Comparison of ENCODE assay signal across 20 mouse cellular contexts in the genomic region with DNA sequence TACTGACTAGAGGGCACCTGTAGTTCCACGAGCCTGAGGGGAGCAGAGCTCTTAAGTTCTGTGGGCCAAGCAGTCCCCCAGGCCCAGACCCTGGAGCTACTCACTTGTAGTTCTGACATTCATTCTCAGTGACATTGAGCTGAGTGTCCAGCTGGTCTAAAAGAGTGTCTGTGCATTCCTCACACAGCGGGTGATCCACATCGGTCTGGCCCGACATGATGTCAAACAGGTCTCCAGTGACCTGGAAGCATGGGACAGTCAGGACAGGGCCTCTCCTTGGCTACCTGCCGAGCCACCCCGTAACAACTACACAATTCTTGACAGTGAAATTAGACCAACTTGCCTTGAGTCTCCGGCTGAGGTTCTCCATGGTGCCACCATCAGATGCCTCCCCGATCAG.
"Had no signal": no experiment of that assay in that cellular context is flagged by ENCODE, and none has a peak within 500 bp of the region (broad histone marks: within the 10 kb centered on the region; RNA-seq: fewer than 3 reads in every experiment).

No protein-coding gene starts in this region.

- ATAC-seq: liver, postnatal 0 days; lung, postnatal 0 days; midbrain, embryonic 16.5 days had no signal

- H3K4me3 ChIP-seq: liver, embryonic 15.5 days; lung, embryonic 15.5 days; midbrain, embryonic 10.5 days; myocyte; neural tube, embryonic 13.5 days; neural tube, embryonic 15.5 days had no signal

- DNase-seq: liver, postnatal 0 days; lung, adult 2 months; lung, postnatal 14 days; lung, postnatal 4 days; midbrain, embryonic 14.5 days; right cerebral cortex, adult 18-20 months; right cerebral cortex, postnatal 25 days; right cerebral cortex, postnatal 4 days; spleen, adult 18-20 months; thymus, adult 18-20 months; thymus, postnatal 14 days; thymus, postnatal 36 days had no signal

- H3K27ac ChIP-seq: liver, embryonic 15.5 days; lung, embryonic 15.5 days; midbrain, embryonic 10.5 days; neural tube, embryonic 13.5 days; neural tube, embryonic 15.5 days had no signal
